Mouse (Mus musculus) forebrain, postnatal 0 days (tissue): ENCODE measurements at regions not wholly inside any gene's neighbourhood (a gene's known extent, or its start where the extent isn't known, plus 50 kb on each side); places are given as distances from the start of the nearest gene placed in this dataset.

Experiments
- ATAC-seq: fragments of 200-750 bp; cut with Nextera tagmentation; 2 replicates; pipeline ENCODE4 v1.8.0; 2017; ENCODE audit warnings: mild to moderate bottlenecking, moderate library complexity
- DNase-seq: peaks from one replicate; pipeline ENCODE4 v3.0.0-alpha.2; 2015
- H3K27ac ChIP-seq: fragments of 300-500 bp; sonication (generic); 2 replicates; pipeline ENCODE4 v1.5.1; 2014; ENCODE audit warnings: low read depth, mild to moderate bottlenecking, antibody characterized with exemption, low read length, moderate library complexity, mixed read lengths
- H3K27me3 ChIP-seq: fragments of 300-500 bp; sonication (generic); 2 replicates; pipeline ENCODE4 v1.6.1; 2014; ENCODE audit warnings: mild to moderate bottlenecking, low read length, mixed read lengths; ENCODE audit not compliant: insufficient read depth
- H3K36me3 ChIP-seq: fragments of 300-500 bp; sonication (generic); 2 replicates; pipeline ENCODE4 v1.6.1; 2014; ENCODE audit warnings: mild to moderate bottlenecking, moderate library complexity; ENCODE audit not compliant: insufficient read depth
- H3K4me1 ChIP-seq: fragments of 300-500 bp; sonication (generic); 2 replicates; pipeline ENCODE4 v1.6.1; 2014; ENCODE audit warnings: antibody characterized with exemption; ENCODE audit not compliant: insufficient read depth
- H3K4me2 ChIP-seq: fragments of 300-500 bp; sonication (generic); 2 replicates; pipeline ENCODE4 v1.6.1; 2014; ENCODE audit warnings: low read depth, mild to moderate bottlenecking, moderate library complexity
- H3K4me3 ChIP-seq: fragments of 300-500 bp; sonication (generic); 2 replicates; pipeline ENCODE4 v1.5.1; 2014; ENCODE audit warnings: low read depth, low read length, mixed read lengths
- H3K9ac ChIP-seq: fragments of 300-500 bp; sonication (generic); 2 replicates; pipeline ENCODE4 v1.6.1; 2014; ENCODE audit warnings: mild to moderate bottlenecking
- H3K9me3 ChIP-seq: fragments of 300-500 bp; sonication (generic); 2 replicates; pipeline ENCODE4 v1.6.1; 2016; ENCODE audit warnings: low read length
- CTCF ChIP-seq: sonication (generic); IDR thresholded peaks from 2 replicates; pipeline ENCODE4 v1.5.1; 2016; ENCODE audit warnings: antibody characterized with exemption, control low read depth, low read depth
- WGBS: fragments of 180-500 bp; shearing (Covaris S2); extraction: QIAGEN DNeasy Blood & Tissue Kit; methylation state at CpG from one replicate; pipeline ENCODE4 v1.1.7; 2014; 5-methylcytosine and 5-hydroxymethylcytosine counted together

DNA sequence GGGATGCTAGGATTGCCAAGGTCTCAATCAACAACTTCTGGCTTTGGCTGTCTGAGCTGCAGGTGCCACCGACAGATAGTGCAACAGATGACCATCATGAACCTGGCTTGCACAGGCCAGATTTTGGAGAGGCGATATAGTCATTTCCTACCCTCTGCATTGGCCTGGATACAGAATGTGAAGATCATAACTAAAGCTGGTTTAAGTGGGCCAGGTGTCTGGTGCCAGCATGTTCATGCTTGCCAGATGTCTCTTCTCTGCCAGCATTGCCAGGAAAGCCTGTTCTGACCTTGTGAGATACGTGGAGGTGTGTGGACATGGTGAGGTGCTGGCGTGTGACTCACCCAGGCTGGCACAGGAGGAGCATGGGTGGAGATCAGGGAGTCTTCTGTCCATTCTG, 70.2 kb upstream of the Mb21d2 start:
- Histone ChIP-seq H3K4me1 (no peaks in the 10 kb centered on the region), H3K4me2 (no peak overlapping the region), H3K9ac (no peak overlapping the region), H3K36me3 (no peaks in the 10 kb centered on the region), H3K27ac (no peak overlapping the region), H3K27me3 (no peaks in the 10 kb centered on the region), H3K4me3 (no peak overlapping the region), H3K9me3 (no peaks in the 10 kb centered on the region)
- DNase-seq, result no peak
- no peak for ATAC-seq
- WGBS, result 82% methylated on average over 4 of the region's 4 CpGs
- no peak for TF ChIP-seq CTCF

DNA sequence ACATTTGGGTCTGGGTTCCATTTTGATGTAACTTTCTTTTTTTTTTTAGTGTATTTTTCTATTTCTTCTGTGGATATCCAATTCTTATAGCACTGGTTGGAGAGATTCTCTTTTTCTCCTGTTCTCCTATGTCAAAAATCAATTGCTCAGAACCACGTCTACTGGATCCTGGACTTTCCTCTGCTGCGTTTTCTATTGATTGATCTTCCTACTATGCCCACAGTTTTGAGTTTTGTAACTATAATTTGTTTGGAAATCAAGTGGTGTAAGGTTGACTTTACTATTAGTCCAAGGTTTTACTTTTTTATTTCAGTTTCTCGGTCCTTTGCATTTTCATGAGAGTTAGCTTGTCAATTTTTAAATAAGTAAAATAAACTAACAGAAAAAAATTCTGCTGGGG, 67.2 kb upstream of the Mb21d2 start:
- WGBS, result 90% methylated on average over 3 of the region's 3 CpGs
- DNase-seq, result no peak
- H3K4me3 ChIP-seq, result no peak overlapping the region

DNA sequence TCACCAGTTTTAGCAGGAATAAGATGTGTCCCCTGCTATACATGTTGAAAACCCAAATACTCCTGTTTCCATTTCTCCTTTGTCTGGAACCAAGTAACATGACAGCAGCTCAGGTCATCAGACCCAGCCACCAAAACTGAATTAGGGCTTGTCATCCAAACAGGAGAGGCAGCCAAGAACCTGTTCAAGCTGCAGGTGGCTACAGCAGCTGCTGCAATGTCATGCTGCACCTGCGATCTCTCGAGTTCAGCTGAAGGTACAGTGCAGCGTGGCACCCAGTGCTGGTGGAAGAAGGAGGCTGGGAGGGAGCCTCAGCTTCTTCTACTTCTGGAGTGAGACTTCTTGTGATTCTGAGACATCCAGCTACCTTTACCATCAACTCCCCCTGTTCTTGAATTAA, 61.2 kb upstream of the Mb21d2 start:
- H3K36me3 ChIP-seq, result no peaks in the 10 kb centered on the region
- no peaks in the 10 kb centered on the region for H3K27me3 ChIP-seq
- H3K27ac ChIP-seq, result no peak overlapping the region
- H3K4me1 ChIP-seq, result no peaks in the 10 kb centered on the region
- no peak overlapping the region for H3K4me2 ChIP-seq
- DNase-seq (no peak), ATAC-seq (no peak)
- H3K4me3 ChIP-seq, result no peak overlapping the region
- WGBS, result 91% methylated on average over 3 of the region's 3 CpGs
- H3K9ac ChIP-seq, result no peak overlapping the region
- TF ChIP-seq CTCF, result no peak
- no peaks in the 10 kb centered on the region for H3K9me3 ChIP-seq

More for the DNA sequence above, 67.2 kb upstream of the Mb21d2 start:
- Histone ChIP-seq H3K36me3 (no peaks in the 10 kb centered on the region), H3K4me1 (no peaks in the 10 kb centered on the region), H3K9ac (no peak overlapping the region), H3K4me2 (no peak overlapping the region), H3K9me3 (no peaks in the 10 kb centered on the region), H3K27ac (no peak overlapping the region), H3K27me3 (no peaks in the 10 kb centered on the region)
- ATAC-seq, result no peak
- TF ChIP-seq CTCF, result no peak

DNA sequence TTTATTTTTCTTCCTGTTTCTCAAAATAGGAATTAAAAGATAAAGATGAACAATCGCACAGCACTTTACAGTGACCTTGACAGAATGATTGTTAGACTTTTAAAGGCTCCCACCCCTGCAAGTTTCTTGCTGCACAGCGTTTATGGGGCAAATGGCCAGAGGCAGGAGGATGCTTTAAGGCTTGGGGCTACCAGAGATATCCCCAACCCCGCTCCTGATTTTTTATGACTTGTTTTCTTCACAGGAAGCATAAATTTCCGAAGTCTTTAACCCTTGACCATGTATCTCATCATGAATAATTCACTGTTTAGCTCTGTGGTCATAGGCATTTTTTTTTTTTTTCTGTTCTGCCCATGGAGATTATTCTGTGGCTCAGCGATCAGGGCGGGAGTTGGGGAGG, 55.5 kb upstream of the Mb21d2 start:
- TF ChIP-seq CTCF, result no peak
- Histone ChIP-seq H3K9ac (no peak overlapping the region), H3K27me3 (no peaks in the 10 kb centered on the region), H3K4me2 (no peak overlapping the region), H3K4me3 (no peak overlapping the region), H3K36me3 (no peaks in the 10 kb centered on the region), H3K4me1 (no peaks in the 10 kb centered on the region), H3K9me3 (no peaks in the 10 kb centered on the region), H3K27ac (no peak overlapping the region)
- DNase-seq (no peak), ATAC-seq (no peak)
- 61% methylated on average over 6 of the region's 6 CpGs for WGBS

DNA sequence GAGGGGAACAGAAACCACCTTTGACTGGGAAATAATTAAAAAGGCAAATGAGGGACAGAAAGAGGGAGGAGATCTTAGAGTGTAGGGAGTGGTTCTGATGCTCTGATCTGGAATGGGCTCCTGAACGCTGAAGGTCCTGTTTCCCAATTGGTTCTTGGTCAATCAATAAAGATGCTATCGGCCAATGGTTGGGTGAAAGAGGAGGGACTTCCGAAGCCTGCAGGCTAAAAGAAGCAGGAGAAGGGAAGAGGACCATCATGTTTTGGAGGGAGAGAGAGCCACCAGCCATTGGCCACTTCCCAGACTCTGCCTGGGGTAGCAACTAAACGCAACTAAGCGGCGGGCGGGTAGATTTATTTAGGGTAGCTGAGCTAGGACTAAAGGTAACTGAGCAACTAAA, 53.4 kb upstream of the Mb21d2 start:
- Histone ChIP-seq H3K9ac (no peak overlapping the region), H3K4me1 (no peaks in the 10 kb centered on the region), H3K4me2 (no peak overlapping the region), H3K4me3 (no peak overlapping the region), H3K27me3 (no peaks in the 10 kb centered on the region), H3K36me3 (no peaks in the 10 kb centered on the region), H3K27ac (no peak overlapping the region), H3K9me3 (no peaks in the 10 kb centered on the region)
- ATAC-seq, result no peak
- no peak for TF ChIP-seq CTCF
- 88% methylated on average over 7 of the region's 7 CpGs for WGBS
- DNase-seq, result no peak
